Mouse (Mus musculus) thymus, postnatal 0 days (tissue): ENCODE results near the gene Gm21854. TPM values are rescaled to one million over a fixed set of nuclear protein-coding genes. Genes with fewer than 3 reads are reported as not detected.
"Not testable (repeated sequence)": the region's sequence is repeated elsewhere in the genome, so short reads cannot be mapped to it uniquely, and the experiment has no call there.

ENCODE experiments used
- DNase-seq: peaks from one replicate; pipeline ENCODE4 v3.0.0-alpha.2; 2015; ENCODE audit warnings: low spot score
- polyA plus RNA-seq: library from polyadenylated mRNA; unstranded; fragments of >200 nt; fragmentation: Nextera tagmentation; extraction: Ambion mirVana; gene quantifications from 2 replicates; pipeline ENCODE4 v1.2.1, GENCODE M21; 2015

The Gm21854 gene
- polyA plus RNA-seq, result not detected in 2 replicates

GRCm38 (mm10) chrY:5656686-5657085 is at the start of gene Gm21854:
Gm21854 (plus strand) TSS chrY:5656986.
- DNase-seq, result not testable (repeated sequence)

Other genes with a start within 250 kb of the Gm21854 start
- gene Gm20914, start 69.0 kb downstream of the Gm21854 start, polyA plus RNA-seq, result not detected in 2 replicates
- gene Gm28171, start 136.4 kb downstream of the Gm21854 start, polyA plus RNA-seq, result not detected in 2 replicates